Mouse (Mus musculus): ENCODE measurements around the gene Atad2b. TPM values are rescaled to one million over a fixed set of nuclear protein-coding genes. Genes with fewer than 3 reads are reported as not detected.
"Not testable (repeated sequence)": the region's sequence is repeated elsewhere in the genome, so short reads cannot be mapped to it uniquely, and the experiment has no call there.

The Atad2b gene
- polyA plus RNA-seq, 1 experiment from 2014 or later = 20.4 TPM

DNA sequence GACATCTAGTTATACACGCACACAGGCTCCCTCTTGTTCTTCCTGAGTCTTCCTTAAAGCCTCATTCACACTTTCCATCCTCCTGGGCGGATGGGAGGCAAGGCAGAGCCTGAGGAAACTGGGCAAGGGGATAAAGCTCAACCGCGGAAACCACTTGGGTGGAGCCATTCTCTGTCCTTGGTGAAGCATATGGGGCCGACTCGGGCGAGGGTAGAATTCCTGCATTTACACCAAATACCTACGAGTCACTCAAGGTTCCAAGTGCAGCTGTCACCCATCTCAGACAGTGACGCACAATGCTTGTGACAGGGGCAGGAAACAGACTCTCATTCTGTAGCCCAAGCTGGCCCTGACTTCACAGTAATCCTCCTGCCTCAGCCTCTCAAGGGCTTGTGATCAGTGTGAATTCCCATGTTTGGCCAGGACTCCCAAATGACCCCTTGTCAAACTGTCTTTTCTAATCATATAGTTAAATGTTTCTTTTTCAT is 38.8 kb upstream of the Atad2b start:
- Histone ChIP-seq H3K9me3 (ENCODE audit: control insufficient read depth, low read depth, low read length) (no peaks in the 10 kb centered on the region), H3K9ac (replicated peaks; ENCODE audit: low read depth, low read length) (no peak overlapping the region), H3K4me2 (replicated peaks; ENCODE audit: low read depth, low read length) (no peak overlapping the region), H3K27me3 (ENCODE audit: control insufficient read depth, insufficient read depth, low read length) (no peaks in the 10 kb centered on the region), H3K4me1 (ENCODE audit: control insufficient read depth, insufficient read depth, low read length) (peaks cover 3% of the 10 kb centered on the region; the same call in 1 of the 2 replicates), H3K4me3 (ENCODE audit: low read depth, low read length) (no peak overlapping the region), H3K27ac (ENCODE audit: low read length) (no peak overlapping the region), H3K36me3 (ENCODE audit: control insufficient read depth, insufficient read depth, low read length) (peaks cover 3% of the 10 kb centered on the region; the same call in 1 of the 2 replicates)
- 82% methylated on average over 9 of the region's 9 CpGs for WGBS
- ATAC-seq (ENCODE audit: insufficient number of reproducible peaks, insufficient read depth, low FRiP score, low read depth) = no peak

DNA sequence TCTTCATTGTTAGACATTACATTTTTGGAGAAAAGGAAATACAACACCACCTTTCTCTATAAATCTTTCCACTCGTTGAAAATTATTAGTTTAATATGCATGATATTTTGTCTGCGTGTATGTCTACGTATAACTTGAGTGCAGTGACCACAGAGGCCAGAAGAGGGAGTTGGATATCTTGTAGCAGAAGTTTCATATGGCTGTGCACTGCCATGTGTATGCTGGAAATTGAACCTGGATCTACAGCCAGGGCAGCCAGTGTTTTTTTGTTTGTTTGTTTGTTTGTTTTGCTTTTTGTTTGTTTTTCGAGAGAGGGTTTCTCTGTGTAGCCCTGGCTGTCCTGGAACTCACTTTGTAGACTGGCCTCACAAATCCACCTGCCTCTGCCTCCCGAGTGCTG is 38.1 kb upstream of the Atad2b start:
- Histone ChIP-seq H3K27me3 (ENCODE audit: control insufficient read depth, insufficient read depth, low read length) (no peaks in the 10 kb centered on the region), H3K27ac (ENCODE audit: low read length) (no peak overlapping the region), H3K4me1 (ENCODE audit: control insufficient read depth, insufficient read depth, low read length) (peaks cover 3% of the 10 kb centered on the region; the same call in 1 of the 2 replicates), H3K9me3 (ENCODE audit: control insufficient read depth, low read depth, low read length) (no peaks in the 10 kb centered on the region), H3K36me3 (ENCODE audit: control insufficient read depth, insufficient read depth, low read length) (peaks cover 3% of the 10 kb centered on the region; the same call in 1 of the 2 replicates), H3K9ac (replicated peaks; ENCODE audit: low read depth, low read length) (no peak overlapping the region), H3K4me2 (replicated peaks; ENCODE audit: low read depth, low read length) (no peak overlapping the region), H3K4me3 (ENCODE audit: low read depth, low read length) (no peak overlapping the region)
- WGBS = 93% methylated on average over 5 of the region's 5 CpGs
- ATAC-seq (ENCODE audit: insufficient number of reproducible peaks, insufficient read depth, low FRiP score, low read depth) = no peak

GRCm38 (mm10) chr12:4882086-4882485 is 35.1 kb upstream of the Atad2b start:
- H3K36me3 ChIP-seq (ENCODE audit: control insufficient read depth, insufficient read depth, low read length) = peaks cover 3% of the 10 kb centered on the region; the same call in 1 of the 2 replicates
- ATAC-seq (ENCODE audit: insufficient number of reproducible peaks, insufficient read depth, low FRiP score, low read depth) = no peak
- H3K9me3 ChIP-seq (ENCODE audit: control insufficient read depth, low read depth, low read length) = no peaks in the 10 kb centered on the region
- no peak overlapping the region for H3K9ac ChIP-seq (replicated peaks; ENCODE audit: low read depth, low read length)
- H3K4me1 ChIP-seq (ENCODE audit: control insufficient read depth, insufficient read depth, low read length) = no peaks in the 10 kb centered on the region
- H3K4me3 ChIP-seq (ENCODE audit: low read depth, low read length) = no peak overlapping the region
- H3K4me2 ChIP-seq (replicated peaks; ENCODE audit: low read depth, low read length) = no peak overlapping the region
- H3K27me3 ChIP-seq (ENCODE audit: control insufficient read depth, insufficient read depth, low read length) = no peaks in the 10 kb centered on the region
- 47% methylated on average over 2 of the region's 2 CpGs for WGBS
- no peak overlapping the region for H3K27ac ChIP-seq (ENCODE audit: low read length)

- Histone ChIP-seq H3K4me1 (ENCODE audit: control insufficient read depth, insufficient read depth, low read length) (no peaks in the 10 kb centered on the region), H3K27me3 (ENCODE audit: control insufficient read depth, insufficient read depth, low read length) (no peaks in the 10 kb centered on the region), H3K9ac (replicated peaks; ENCODE audit: low read depth, low read length) (no peak overlapping the region), H3K9me3 (ENCODE audit: control insufficient read depth, low read depth, low read length) (no peaks in the 10 kb centered on the region), H3K4me3 (ENCODE audit: low read depth, low read length) (no peak overlapping the region), H3K36me3 (ENCODE audit: control insufficient read depth, insufficient read depth, low read length) (no peaks in the 10 kb centered on the region), H3K4me2 (replicated peaks; ENCODE audit: low read depth, low read length) (no peak overlapping the region), H3K27ac (ENCODE audit: low read length) (no peak overlapping the region)
- WGBS = 45% methylated on average over 1 of the region's 1 CpGs
- no peak for ATAC-seq (ENCODE audit: insufficient number of reproducible peaks, insufficient read depth, low FRiP score, low read depth)
Measured at GRCm38 (mm10) chr12:4885062-4885461, 32.1 kb upstream of the Atad2b start.

DNA sequence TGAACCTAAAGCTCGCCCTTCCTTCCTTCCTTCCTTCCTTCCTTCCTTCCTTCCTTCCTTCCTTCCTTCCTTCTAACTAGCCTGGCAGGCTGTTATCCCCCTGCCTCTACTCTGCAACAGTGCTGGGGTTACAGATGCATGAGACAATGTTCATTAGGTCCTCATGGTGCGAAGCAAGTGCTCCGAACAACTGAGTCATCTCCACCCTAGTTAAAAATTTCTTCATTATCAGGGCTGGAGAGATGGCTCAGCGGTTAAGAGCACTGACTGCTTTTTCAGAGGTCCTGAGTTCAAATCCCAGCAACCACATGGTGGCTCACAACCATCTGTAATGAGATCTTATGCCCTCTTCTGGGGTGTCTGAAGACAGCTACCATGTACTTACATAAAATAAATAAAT is 30.6 kb upstream of the Atad2b start:
- WGBS = 97% methylated on average over 4 of the region's 4 CpGs
- H3K9me3 ChIP-seq (ENCODE audit: control insufficient read depth, low read depth, low read length); ATAC-seq (ENCODE audit: insufficient number of reproducible peaks, insufficient read depth, low FRiP score, low read depth); H3K4me3 ChIP-seq (ENCODE audit: low read depth, low read length); H3K4me1 ChIP-seq (ENCODE audit: control insufficient read depth, insufficient read depth, low read length); H3K36me3 ChIP-seq (ENCODE audit: control insufficient read depth, insufficient read depth, low read length); H3K9ac ChIP-seq (replicated peaks; ENCODE audit: low read depth, low read length); H3K4me2 ChIP-seq (replicated peaks; ENCODE audit: low read depth, low read length); H3K27ac ChIP-seq (ENCODE audit: low read length); H3K27me3 ChIP-seq (ENCODE audit: control insufficient read depth, insufficient read depth, low read length): not testable (repeated sequence)

DNA sequence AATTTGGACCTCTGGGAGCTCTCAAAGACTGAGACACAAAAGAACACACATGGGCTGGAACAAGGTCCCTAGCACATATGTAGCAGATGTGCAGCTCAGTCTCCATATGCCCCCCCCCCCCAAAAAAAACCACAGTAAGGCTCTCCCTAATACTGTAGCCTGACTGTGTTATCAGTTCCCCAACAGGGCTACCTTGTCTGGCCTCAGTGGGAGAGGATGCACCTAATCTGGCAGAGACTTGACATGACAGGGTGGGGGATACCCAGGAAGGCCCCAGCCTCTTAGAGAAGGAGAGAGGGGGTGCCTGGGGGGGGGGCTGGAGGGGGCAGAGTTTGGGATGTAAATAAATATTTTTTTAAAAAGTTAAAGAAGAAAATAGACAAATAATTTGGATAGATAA is 28.4 kb upstream of the Atad2b start:
- Histone ChIP-seq H3K27me3 (ENCODE audit: control insufficient read depth, insufficient read depth, low read length) (no peaks in the 10 kb centered on the region), H3K4me3 (ENCODE audit: low read depth, low read length) (no peak overlapping the region), H3K27ac (ENCODE audit: low read length) (no peak overlapping the region), H3K9me3 (ENCODE audit: control insufficient read depth, low read depth, low read length) (no peaks in the 10 kb centered on the region), H3K9ac (replicated peaks; ENCODE audit: low read depth, low read length) (no peak overlapping the region), H3K36me3 (ENCODE audit: control insufficient read depth, insufficient read depth, low read length) (no peaks in the 10 kb centered on the region; the same call in 1 of the 2 replicates), H3K4me1 (ENCODE audit: control insufficient read depth, insufficient read depth, low read length) (no peaks in the 10 kb centered on the region), H3K4me2 (replicated peaks; ENCODE audit: low read depth, low read length) (no peak overlapping the region)
- ATAC-seq (ENCODE audit: insufficient number of reproducible peaks, insufficient read depth, low FRiP score, low read depth) = no peak

GRCm38 (mm10) chr12:4889251-4889650 is 27.9 kb upstream of the Atad2b start:
- Histone ChIP-seq H3K36me3 (ENCODE audit: control insufficient read depth, insufficient read depth, low read length) (no peaks in the 10 kb centered on the region; the same call in 1 of the 2 replicates), H3K27me3 (ENCODE audit: control insufficient read depth, insufficient read depth, low read length) (no peaks in the 10 kb centered on the region), H3K4me2 (replicated peaks; ENCODE audit: low read depth, low read length) (no peak overlapping the region), H3K27ac (ENCODE audit: low read length) (no peak overlapping the region), H3K9me3 (ENCODE audit: control insufficient read depth, low read depth, low read length) (no peaks in the 10 kb centered on the region), H3K9ac (replicated peaks; ENCODE audit: low read depth, low read length) (no peak overlapping the region), H3K4me3 (ENCODE audit: low read depth, low read length) (no peak overlapping the region), H3K4me1 (ENCODE audit: control insufficient read depth, insufficient read depth, low read length) (no peaks in the 10 kb centered on the region)
- ATAC-seq (ENCODE audit: insufficient number of reproducible peaks, insufficient read depth, low FRiP score, low read depth) = no peak
- WGBS = 94% methylated on average over 2 of the region's 2 CpGs

DNA sequence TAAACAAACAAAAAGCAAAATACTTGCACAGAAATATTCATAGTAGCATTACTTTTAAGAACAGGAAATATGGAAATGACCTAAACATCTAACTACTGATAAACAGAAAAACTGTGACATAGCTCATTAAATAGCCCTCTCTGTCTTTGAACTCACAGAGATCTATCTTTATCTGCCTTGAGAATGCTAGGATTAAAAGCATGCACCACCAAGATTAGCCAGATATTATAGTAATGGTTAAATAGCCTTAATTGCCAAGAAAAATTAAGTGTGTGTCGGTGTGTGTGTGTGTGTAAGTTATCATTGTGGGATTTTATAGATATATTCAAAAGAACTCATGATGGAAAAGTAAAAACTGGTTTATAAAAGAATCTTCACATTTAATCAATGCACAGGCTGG is 27.3 kb upstream of the Atad2b start:
- H3K27ac ChIP-seq (ENCODE audit: low read length) = no peak overlapping the region
- H3K4me3 ChIP-seq (ENCODE audit: low read depth, low read length) = no peak overlapping the region
- H3K4me1 ChIP-seq (ENCODE audit: control insufficient read depth, insufficient read depth, low read length) = no peaks in the 10 kb centered on the region
- H3K27me3 ChIP-seq (ENCODE audit: control insufficient read depth, insufficient read depth, low read length) = no peaks in the 10 kb centered on the region
- H3K36me3 ChIP-seq (ENCODE audit: control insufficient read depth, insufficient read depth, low read length) = no peaks in the 10 kb centered on the region; the same call in 1 of the 2 replicates
- H3K9me3 ChIP-seq (ENCODE audit: control insufficient read depth, low read depth, low read length) = no peaks in the 10 kb centered on the region
- no peak overlapping the region for H3K9ac ChIP-seq (replicated peaks; ENCODE audit: low read depth, low read length)
- no peak for ATAC-seq (ENCODE audit: insufficient number of reproducible peaks, insufficient read depth, low FRiP score, low read depth)
- WGBS = 91% methylated on average over 1 of the region's 1 CpGs
- H3K4me2 ChIP-seq (replicated peaks; ENCODE audit: low read depth, low read length) = no peak overlapping the region

GRCm38 (mm10) chr12:4898024-4898423 is 19.1 kb upstream of the Atad2b start:
- 93% methylated on average over 5 of the region's 5 CpGs for WGBS
- no peak overlapping the region for H3K4me2 ChIP-seq (replicated peaks; ENCODE audit: low read depth, low read length)
- ATAC-seq (ENCODE audit: insufficient number of reproducible peaks, insufficient read depth, low FRiP score, low read depth) = no peak
- no peaks in the 10 kb centered on the region for H3K9me3 ChIP-seq (ENCODE audit: control insufficient read depth, low read depth, low read length)
- H3K27ac ChIP-seq (ENCODE audit: low read length) = no peak overlapping the region
- no peak overlapping the region for H3K4me3 ChIP-seq (ENCODE audit: low read depth, low read length)
- H3K36me3 ChIP-seq (ENCODE audit: control insufficient read depth, insufficient read depth, low read length) = no peaks in the 10 kb centered on the region
- no peaks in the 10 kb centered on the region for H3K27me3 ChIP-seq (ENCODE audit: control insufficient read depth, insufficient read depth, low read length)
- H3K9ac ChIP-seq (replicated peaks; ENCODE audit: low read depth, low read length) = no peak overlapping the region
- H3K4me1 ChIP-seq (ENCODE audit: control insufficient read depth, insufficient read depth, low read length) = no peaks in the 10 kb centered on the region

Measured in stomach, embryonic 14.5 days (tissue).